Mouse (Mus musculus): Measurements from ENCODE around the gene Ak2.

DNA sequence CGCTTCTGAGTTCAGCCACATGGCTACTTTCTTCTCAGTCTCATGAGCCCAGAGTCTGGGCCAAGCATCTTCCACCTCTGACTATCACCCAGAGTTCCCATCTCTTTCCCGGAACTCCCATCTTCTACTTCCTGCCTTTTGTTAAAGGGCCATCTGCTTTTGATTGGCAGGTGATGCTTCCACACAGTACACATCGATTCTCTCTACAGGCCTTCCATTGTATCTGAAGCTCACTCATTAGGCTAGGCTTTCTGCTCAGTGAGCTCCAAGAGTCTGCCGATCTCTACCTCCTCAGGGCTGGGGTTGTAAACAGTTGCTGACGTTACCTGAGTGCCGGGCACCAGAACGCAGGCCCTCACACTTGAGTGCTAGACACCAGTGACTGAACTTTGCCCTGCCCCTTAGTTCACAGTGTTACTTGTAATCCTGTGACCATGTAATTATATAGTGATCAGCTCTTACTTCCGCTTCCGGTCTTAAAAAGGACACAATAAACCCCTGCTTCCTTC is at the start of gene Ak2:
- no peak for TF ChIP-seq GATA1 (IDR thresholded peaks at IDR 0.05; ENCODE audit: borderline replicate concordance, low read length)
- no peak for TF ChIP-seq FLI1 (IDR thresholded peaks at IDR 0.05; ENCODE audit: low read length)
